Mouse (Mus musculus): ENCODE data around the gene Ifngr2.

- TF ChIP-seq CTCF (IDR thresholded peaks at IDR 0.05; ENCODE audit: control insufficient read depth, insufficient read depth, insufficient replicate concordance, low read depth, low read length): no peak
- TF ChIP-seq POLR2A (IDR thresholded peaks at IDR 0.05; ENCODE audit: control insufficient read depth, low read depth, low read length): no peak
Observed at GRCm38 (mm10) chr16:91527500-91527899, 19.4 kb upstream of the Ifngr2 start.

Data from testis, adult 2 months (tissue).